Mouse (Mus musculus): ENCODE results near the gene Pam.

- TF ChIP-seq CTCF (IDR thresholded peaks at IDR 0.05; ENCODE audit: low read depth) (no peak), EP300 (optimal IDR thresholded peaks at IDR 0.05) (no peak)
These were observed 307.0 kb downstream of the Pam start for GRCm38 (mm10) chr1:97788490-97788889.

All from stomach, postnatal 0 days (tissue).